Mouse (Mus musculus) natural killer cell, adult 2 months (primary cell): Measurements from ENCODE around the gene Gm10696.
"Not testable (repeated sequence)": the region's sequence is repeated elsewhere in the genome, so short reads cannot be mapped to it uniquely, and the experiment has no call there.

Experiments
- DNase-seq, 2 experiments: peaks; one replicate each; pipeline ENCODE4 v3.0.0; 2022; ENCODE audit warnings: low spot score in 2 of 2

Gene Gm10696

GRCm38 (mm10) chr3:94178093-94178492, at the start of gene Gm10696:
Gm10696 (minus strand) TSS chr3:94178193.
- DNase-seq = not testable (repeated sequence)

DNA sequence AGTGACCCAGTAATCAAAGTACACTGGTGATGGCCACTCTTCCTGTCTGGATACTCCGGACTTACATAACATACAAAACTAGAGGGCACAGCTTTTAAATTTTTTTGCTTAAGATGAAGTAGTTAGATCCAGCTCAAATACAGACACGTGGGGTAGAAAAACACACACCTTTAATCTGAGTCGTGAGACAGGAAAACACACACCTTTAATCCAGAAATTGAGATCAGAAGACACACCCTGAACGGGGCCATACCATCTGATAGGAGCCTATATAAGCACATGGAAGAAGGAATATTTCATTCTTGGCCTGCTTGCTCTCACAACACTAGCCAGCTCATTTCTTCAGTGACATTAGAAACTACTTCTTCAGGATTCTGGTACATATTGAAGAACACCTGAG, 18.4 kb upstream of the Gm10696 start, which contains the start of gene Gm5286:
Gm5286 (plus strand) TSS at position 301 of the 400 bp plus-strand sequence.
- DNase-seq = not testable (repeated sequence)

DNA sequence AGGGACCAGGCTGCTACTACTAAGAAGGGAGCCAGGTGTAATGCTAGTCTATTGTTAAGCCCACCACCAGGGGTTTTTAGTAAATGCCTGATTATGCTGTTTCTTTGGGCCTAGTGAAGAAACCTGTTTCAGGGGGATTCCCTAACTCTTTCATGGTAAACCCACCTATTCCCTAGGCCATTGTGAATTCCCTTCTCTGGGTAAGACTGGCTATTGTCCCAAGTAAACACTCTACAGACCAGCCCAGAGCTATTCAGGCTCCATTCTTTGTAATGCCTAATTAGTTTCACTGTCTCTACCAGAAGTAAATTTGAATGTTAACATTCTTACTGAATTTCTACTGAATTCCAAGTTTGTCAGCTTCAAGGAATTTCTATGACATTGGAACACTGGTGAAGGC, 10.6 kb downstream of the Gm10696 start:
- DNase-seq = not testable (repeated sequence)
